Mouse (Mus musculus) gastrocnemius, adult 18-20 months (tissue): ENCODE results near the gene Gm19935. TPM values are rescaled to one million over a fixed set of nuclear protein-coding genes. Genes with fewer than 3 reads are reported as not detected.

ENCODE experiments used
- microRNA-seq: library from miRNA; unstranded; fragments of <30 nt; microRNA quantifications from one replicate; pipeline ENCODE4 v1.2.0, GENCODE M21; 2021
- total RNA-seq, 2 experiments: library from RNA; stranded (reverse); gene quantifications; 2 replicates each; pipeline ENCODE4 v1.2.3; 2021

The Gm19935 gene
- total RNA-seq, 2 experiments from 2014 or later: not detected

Small RNA genes within 50 kb of the gene (microRNA-seq; reads per million reads assigned to microRNA genes)
- not detected for gene Gm44382

Other genes with a start within 250 kb of the Gm19935 start
- 10 to 100 TPM; 28.7 to 53.9 TPM for gene Chd9, start 11.0 kb upstream of the Gm19935 start, total RNA-seq